Mouse (Mus musculus) stomach, postnatal 0 days (tissue): ENCODE measurements around the gene Nuak1. TPM values are rescaled to one million over a fixed set of nuclear protein-coding genes. Genes with fewer than 3 reads are reported as not detected.

Experiments used
- ATAC-seq: fragments of 200-750 bp; cut with Nextera tagmentation; 2 replicates; pipeline ENCODE4 v1.8.0; 2017; ENCODE audit not compliant: low FRiP score, low TSS enrichment
- DNase-seq: peaks from one replicate; pipeline ENCODE4 v3.0.0-alpha.2; 2016; ENCODE audit warnings: low spot score
- H3K27ac ChIP-seq: fragments of 300-500 bp; sonication (generic); replicated peaks from 2 replicates; pipeline ENCODE4 v1.5.1; 2014; ENCODE audit warnings: mild to moderate bottlenecking, control low read depth
- H3K27me3 ChIP-seq: fragments of 300-500 bp; sonication (generic); 2 replicates; pipeline ENCODE4 v1.6.1; 2014; ENCODE audit warnings: low read length; ENCODE audit not compliant: control insufficient read depth, insufficient read depth
- H3K36me3 ChIP-seq: fragments of 300-500 bp; sonication (generic); 2 replicates; pipeline ENCODE4 v1.6.1; 2014; ENCODE audit warnings: low read length, mixed read lengths; ENCODE audit not compliant: control insufficient read depth, insufficient read depth
- H3K4me1 ChIP-seq: fragments of 300-500 bp; sonication (generic); replicated peaks from 2 replicates; pipeline ENCODE4 v1.6.1; 2014; ENCODE audit warnings: antibody characterized with exemption; ENCODE audit not compliant: control insufficient read depth, insufficient read depth
- H3K4me2 ChIP-seq: fragments of 300-500 bp; sonication (generic); replicated peaks from 2 replicates; pipeline ENCODE4 v1.6.1; 2014; ENCODE audit warnings: low read depth, mild to moderate bottlenecking, control low read depth, moderate library complexity
- H3K4me3 ChIP-seq: fragments of 300-500 bp; sonication (generic); 2 replicates; pipeline ENCODE4 v1.5.1; 2014; ENCODE audit warnings: low read depth, low read length, control low read depth
- H3K9ac ChIP-seq: fragments of 300-500 bp; sonication (generic); 2 replicates; pipeline ENCODE4 v1.6.1; 2014; ENCODE audit warnings: mild to moderate bottlenecking, low read length, control low read depth, mixed read lengths
- H3K9me3 ChIP-seq: fragments of 300-500 bp; sonication (generic); 2 replicates; pipeline ENCODE4 v1.6.1; 2016; ENCODE audit warnings: low read length; ENCODE audit not compliant: control insufficient read depth
- CTCF ChIP-seq: IDR thresholded peaks from 2 replicates; pipeline ENCODE4 v1.5.1; 2016; ENCODE audit warnings: antibody characterized with exemption, low read depth, mild to moderate bottlenecking, moderate library complexity
- EP300 ChIP-seq: optimal IDR thresholded peaks from 2 replicates; pipeline ENCODE3; 2016; ENCODE audit warnings: antibody characterized with exemption
- WGBS: fragments of 180-500 bp; shearing (Covaris S2); extraction: QIAGEN DNeasy Blood & Tissue Kit; methylation state at CpG from one replicate; pipeline ENCODE4 v1.1.7; 2014; 5-methylcytosine and 5-hydroxymethylcytosine counted together
- polyA plus RNA-seq: library from polyadenylated mRNA; unstranded; fragments of >200 nt; fragmentation: Nextera tagmentation; extraction: Ambion mirVana; gene quantifications from 2 replicates; pipeline ENCODE4 v1.2.1, GENCODE M21; 2015

Gene Nuak1
- polyA plus RNA-seq, 1 experiment from 2014 or later = 0.40 TPM

DNA sequence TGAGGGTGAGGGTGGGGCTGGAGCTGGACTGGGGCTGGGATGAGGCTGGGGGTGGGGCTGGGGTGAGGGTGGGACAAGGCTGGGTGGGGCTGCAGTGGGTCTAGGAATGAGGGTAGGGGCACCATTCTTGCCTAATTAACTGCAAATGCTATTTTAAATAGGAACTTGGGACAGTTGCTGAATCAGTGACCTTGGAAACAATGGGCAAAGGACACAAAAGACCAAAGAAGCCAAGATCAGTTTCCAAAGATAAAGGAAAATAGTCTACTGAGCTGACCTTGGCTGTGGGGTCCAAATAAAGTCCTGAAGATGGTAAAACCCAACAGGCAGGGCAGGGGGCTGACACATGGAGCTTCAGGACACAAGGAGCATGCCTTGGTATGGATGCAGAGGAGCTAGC lies 22.0 kb downstream of the Nuak1 start:
- no peak overlapping the region for H3K27ac ChIP-seq
- no peak for ATAC-seq
- no peak overlapping the region for H3K9ac ChIP-seq
- H3K9me3 ChIP-seq = no peaks in the 10 kb centered on the region
- no peaks in the 10 kb centered on the region for H3K27me3 ChIP-seq
- H3K4me2 ChIP-seq = no peak overlapping the region
- H3K4me3 ChIP-seq = no peak overlapping the region
- no peak for DNase-seq
- H3K4me1 ChIP-seq = no peaks in the 10 kb centered on the region
- TF ChIP-seq EP300 (no peak), CTCF (no peak)
- H3K36me3 ChIP-seq = no peaks in the 10 kb centered on the region; the same call in 1 of the 2 replicates

DNA sequence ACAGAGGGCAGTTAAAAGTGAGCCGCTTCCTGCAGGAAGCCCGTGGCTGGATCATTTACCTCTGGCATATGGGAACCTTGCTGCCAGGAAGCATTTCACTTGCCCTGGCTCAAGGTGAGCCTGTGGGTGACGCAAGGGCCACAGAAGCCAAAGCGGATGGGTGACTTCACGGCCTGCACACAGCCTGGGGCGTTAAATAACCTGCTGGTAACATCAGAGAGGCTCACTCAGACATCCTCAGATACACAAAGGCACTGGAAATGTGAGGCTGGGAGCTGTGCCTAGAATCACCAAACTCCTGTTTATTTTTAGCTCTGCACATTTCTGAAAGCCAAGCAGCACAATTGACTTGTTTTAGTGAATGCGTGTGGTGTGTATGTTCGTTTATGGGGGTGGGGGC lies 23.6 kb downstream of the Nuak1 start:
- Histone ChIP-seq H3K27ac (no peak overlapping the region), H3K36me3 (no peaks in the 10 kb centered on the region; the same call in 1 of the 2 replicates), H3K4me2 (no peak overlapping the region), H3K9me3 (no peaks in the 10 kb centered on the region), H3K4me3 (no peak overlapping the region), H3K4me1 (peaks cover 3% of the 10 kb centered on the region; the same call in 1 of the 2 replicates), H3K27me3 (no peaks in the 10 kb centered on the region), H3K9ac (no peak overlapping the region)
- WGBS = 75% methylated on average over 8 of the region's 8 CpGs
- TF ChIP-seq CTCF (no peak), EP300 (no peak)
- DNase-seq (no peak), ATAC-seq (no peak)

DNA sequence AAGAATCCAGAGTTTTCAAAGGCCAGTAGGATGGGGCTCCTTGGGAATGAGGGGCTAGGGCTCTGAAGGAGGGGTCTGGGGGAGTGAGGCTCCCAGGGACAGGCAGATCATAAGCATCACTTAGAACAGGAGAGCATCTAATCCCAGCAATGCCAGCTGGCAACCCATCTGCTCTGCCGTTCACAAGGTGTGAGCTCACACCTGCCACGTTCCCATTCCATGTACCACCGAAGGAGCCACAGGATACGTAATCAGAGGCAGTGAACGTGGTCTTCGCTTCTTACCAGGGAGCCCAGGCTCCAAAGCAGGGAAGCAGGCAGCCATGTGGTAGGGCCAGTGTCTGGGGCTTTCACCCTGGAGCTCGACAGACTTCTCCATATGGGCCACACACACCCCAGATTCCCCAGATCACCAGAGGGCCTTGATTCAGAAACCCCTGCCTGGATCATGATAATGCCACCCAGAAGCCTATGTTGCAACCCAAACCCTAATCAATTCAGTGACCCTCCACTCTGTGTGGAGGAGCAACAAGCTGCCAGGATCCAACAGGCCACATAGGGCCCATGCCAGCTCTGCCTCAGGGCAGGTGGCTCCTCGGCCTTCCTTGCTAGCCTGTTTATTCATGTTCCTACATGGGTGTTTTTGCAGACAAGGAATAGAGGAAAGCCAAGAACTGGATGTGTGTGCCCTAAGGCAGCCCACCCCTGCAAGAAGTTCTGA lies 25.3 kb downstream of the Nuak1 start:
- Histone ChIP-seq H3K27ac (no peak overlapping the region), H3K4me1 (peaks cover 3% of the 10 kb centered on the region; the same call in 1 of the 2 replicates), H3K9ac (no peak overlapping the region), H3K36me3 (no peaks in the 10 kb centered on the region), H3K4me2 (no peak overlapping the region), H3K4me3 (no peak overlapping the region), H3K27me3 (no peaks in the 10 kb centered on the region), H3K9me3 (no peaks in the 10 kb centered on the region)
- no peak for ATAC-seq
- DNase-seq = no peak
- TF ChIP-seq EP300 = no peak
- no peak for TF ChIP-seq CTCF
- WGBS = 82% methylated on average over 8 of the region's 8 CpGs

DNA sequence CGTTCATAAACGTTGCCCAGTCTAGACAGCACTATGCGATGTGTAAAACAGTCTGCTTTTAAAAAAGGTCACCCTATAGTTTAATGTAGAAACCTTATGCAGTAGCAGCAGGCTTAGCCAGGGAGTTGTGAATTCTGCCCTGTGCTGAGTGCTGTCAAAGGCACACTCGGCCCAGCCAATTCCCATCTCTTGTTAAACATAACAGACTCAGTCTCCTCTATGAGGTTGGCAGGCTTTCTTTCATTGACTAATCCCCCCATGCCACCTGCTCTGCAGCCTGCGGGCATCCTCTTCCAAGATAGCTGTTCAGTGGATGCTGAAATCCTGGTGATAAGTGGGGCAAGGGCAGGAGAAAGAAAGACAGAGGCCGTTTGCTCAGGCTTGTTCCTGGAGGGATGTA lies 27.1 kb downstream of the Nuak1 start:
- H3K36me3 ChIP-seq = no peaks in the 10 kb centered on the region
- H3K4me1 ChIP-seq = peaks cover 3% of the 10 kb centered on the region; the same call in 1 of the 2 replicates
- H3K9me3 ChIP-seq = no peaks in the 10 kb centered on the region
- WGBS = 53% methylated on average over 6 of the region's 6 CpGs
- H3K27ac ChIP-seq = no peak overlapping the region
- no peak overlapping the region for H3K9ac ChIP-seq
- DNase-seq (no peak), ATAC-seq (no peak)
- TF ChIP-seq EP300 (no peak), CTCF (no peak)
- no peak overlapping the region for H3K4me3 ChIP-seq
- no peak overlapping the region for H3K4me2 ChIP-seq
- no peaks in the 10 kb centered on the region for H3K27me3 ChIP-seq

DNA sequence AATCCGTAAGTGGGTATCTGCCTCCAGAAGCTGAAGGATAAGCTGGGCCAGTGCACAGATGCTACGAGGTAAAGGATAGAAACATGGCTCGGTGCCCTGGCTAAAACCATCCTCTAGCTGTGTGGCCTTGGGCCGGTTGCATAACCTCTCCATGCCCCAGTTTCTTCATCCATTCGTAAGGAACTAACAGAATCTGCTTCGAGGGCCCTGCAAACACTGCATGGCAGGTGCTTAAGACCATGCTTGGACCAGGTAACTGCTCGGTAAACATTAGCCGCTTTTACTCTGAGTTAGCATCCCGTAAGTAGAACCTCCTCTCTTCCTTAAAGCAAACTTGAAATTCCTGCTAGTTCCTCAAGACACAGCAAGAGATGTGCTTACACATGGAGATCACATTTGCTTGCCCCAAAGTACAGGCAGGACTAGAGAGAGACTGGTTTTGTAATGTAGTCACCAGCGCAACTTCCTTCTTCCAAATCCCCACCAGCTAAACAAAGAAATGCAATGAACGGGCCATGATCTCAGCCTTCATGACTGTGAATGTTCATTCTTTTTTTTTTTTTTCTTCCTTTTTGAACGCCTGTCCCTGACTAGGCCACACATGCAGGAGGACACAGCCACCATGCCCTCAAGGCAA lies 28.0 kb downstream of the Nuak1 start:
- 60% methylated on average over 12 of the region's 12 CpGs for WGBS
- H3K36me3 ChIP-seq = no peaks in the 10 kb centered on the region

More for the DNA sequence above, 28.0 kb downstream of the Nuak1 start:
- H3K9me3 ChIP-seq = no peaks in the 10 kb centered on the region
- TF ChIP-seq EP300 (no peak), CTCF (no peak)
- H3K4me2 ChIP-seq = no peak overlapping the region
- H3K4me1 ChIP-seq = peaks cover 3% of the 10 kb centered on the region; the same call in 1 of the 2 replicates
- H3K27ac ChIP-seq = no peak overlapping the region
- no peak overlapping the region for H3K9ac ChIP-seq
- no peak overlapping the region for H3K4me3 ChIP-seq
- ATAC-seq (no peak), DNase-seq (no peak)
- no peaks in the 10 kb centered on the region for H3K27me3 ChIP-seq
